Mouse (Mus musculus) stomach, postnatal 0 days (tissue): ENCODE measurements at regions not wholly inside any gene's neighbourhood (a gene's known extent, or its start where the extent isn't known, plus 50 kb on each side); places are given as distances from the start of the nearest gene placed in this dataset.

Experiments
- CTCF ChIP-seq: IDR thresholded peaks from 2 replicates; pipeline ENCODE4 v1.5.1; 2016; ENCODE audit warnings: antibody characterized with exemption, low read depth, mild to moderate bottlenecking, moderate library complexity
- EP300 ChIP-seq: optimal IDR thresholded peaks from 2 replicates; pipeline ENCODE3; 2016; ENCODE audit warnings: antibody characterized with exemption

GRCm38 (mm10) chr6:107422091-107422490 is 107.5 kb upstream of the Lrrn1 start:
- TF ChIP-seq CTCF (no peak), EP300 (no peak)
